Mouse (Mus musculus) monocyte, adult 5-6 weeks (primary cell): ENCODE measurements at regions not wholly inside any gene's neighbourhood (a gene's known extent, or its start where the extent isn't known, plus 50 kb on each side); places are given as distances from the start of the nearest gene placed in this dataset.

Source experiments
- ATAC-seq: fragments of 153-309, 156-312 bp; replicated peaks from 2 replicates; pipeline ENCODE4 v1.8.0; 2017; ENCODE audit warnings: mild to moderate bottlenecking; ENCODE audit not compliant: low TSS enrichment, insufficient number of reproducible peaks, severe bottlenecking, poor library complexity, low FRiP score

- no peak for ATAC-seq
These were observed 59.0 kb upstream of the Ccdc91 start for GRCm38 (mm10) chr6:147416592-147416991.

GRCm38 (mm10) chr6:147413713-147414112 lies 61.9 kb upstream of the Ccdc91 start:
- ATAC-seq = no peak

GRCm38 (mm10) chr6:147397984-147398383 lies 77.6 kb upstream of the Ccdc91 start:
- ATAC-seq = no peak

- no peak for ATAC-seq
These were observed 84.0 kb upstream of the Ccdc91 start for GRCm38 (mm10) chr6:147391425-147392158.

GRCm38 (mm10) chr6:147390499-147390898 lies 85.1 kb upstream of the Ccdc91 start:
- ATAC-seq = no peak

GRCm38 (mm10) chr6:147388727-147389126 lies 86.9 kb upstream of the Ccdc91 start:
- ATAC-seq = no peak

- no peak for ATAC-seq
These were observed 90.0 kb upstream of the Ccdc91 start for GRCm38 (mm10) chr6:147385606-147386005.

- ATAC-seq = no peak
These were observed 95.1 kb upstream of the Ccdc91 start for GRCm38 (mm10) chr6:147380519-147380918.

GRCm38 (mm10) chr6:147377679-147378078 lies 97.9 kb upstream of the Ccdc91 start:
- peak; percentile 43 for ATAC-seq

GRCm38 (mm10) chr6:147371737-147372136 lies 103.9 kb upstream of the Ccdc91 start:
- no peak for ATAC-seq

- no peak for ATAC-seq
These were observed 104.3 kb upstream of the Ccdc91 start for GRCm38 (mm10) chr6:147371336-147371735.

GRCm38 (mm10) chr6:147362842-147363241 lies 98.9 kb upstream of the Pthlh start:
- no peak for ATAC-seq

GRCm38 (mm10) chr6:147357031-147357430 lies 93.0 kb upstream of the Pthlh start:
- ATAC-seq = no peak

- no peak for ATAC-seq
These were observed 92.6 kb upstream of the Pthlh start for GRCm38 (mm10) chr6:147356570-147356969.

GRCm38 (mm10) chr6:147349566-147350237 lies 85.7 kb upstream of the Pthlh start:
- no peak for ATAC-seq

- ATAC-seq = no peak
These were observed 84.6 kb upstream of the Pthlh start for GRCm38 (mm10) chr6:147348621-147349020.

- ATAC-seq = no peak
These were observed 77.1 kb upstream of the Pthlh start for GRCm38 (mm10) chr6:147341042-147341441.

- ATAC-seq = no peak
These were observed 69.0 kb upstream of the Pthlh start for GRCm38 (mm10) chr6:147332976-147333375.

- ATAC-seq = no peak
These were observed 65.2 kb upstream of the Pthlh start for GRCm38 (mm10) chr6:147329201-147329600.

- no peak for ATAC-seq
These were observed 60.4 kb upstream of the Pthlh start for GRCm38 (mm10) chr6:147324336-147324735.
